Mouse (Mus musculus): ENCODE measurements around the gene Ccdc69. TPM values are rescaled to one million over a fixed set of nuclear protein-coding genes. Genes with fewer than 3 reads are reported as not detected.

Gene Ccdc69
- polyA plus RNA-seq, 1 experiment from 2014 or later, result 0.41 TPM

GRCm38 (mm10) chr11:55093096-55093495 is 15.2 kb upstream of the Ccdc69 start:
- no peak overlapping the region for H3K4me3 ChIP-seq
- no peak overlapping the region for H3K4me2 ChIP-seq (replicated peaks)
- H3K9me3 ChIP-seq, result no peaks in the 10 kb centered on the region
- H3K4me1 ChIP-seq, result no peaks in the 10 kb centered on the region
- H3K9ac ChIP-seq, result no peak overlapping the region
- 91% methylated on average over 7 of the region's 7 CpGs for WGBS
- H3K36me3 ChIP-seq, result no peaks in the 10 kb centered on the region
- ATAC-seq (ENCODE audit: low FRiP score, low read depth), result no peak
- no peaks in the 10 kb centered on the region for H3K27me3 ChIP-seq (replicated peaks)
- no peak overlapping the region for H3K27ac ChIP-seq

- H3K9me3 ChIP-seq, result no peaks in the 10 kb centered on the region
- H3K4me1 ChIP-seq, result no peaks in the 10 kb centered on the region
- ATAC-seq (ENCODE audit: low FRiP score, low read depth), result no peak
- no peak overlapping the region for H3K9ac ChIP-seq
- no peaks in the 10 kb centered on the region for H3K36me3 ChIP-seq
- no peak overlapping the region for H3K4me2 ChIP-seq (replicated peaks)
- 74% methylated on average over 2 of the region's 2 CpGs for WGBS
- H3K4me3 ChIP-seq, result no peak overlapping the region
- H3K27me3 ChIP-seq (replicated peaks), result no peaks in the 10 kb centered on the region
- H3K27ac ChIP-seq, result no peak overlapping the region
Observed at GRCm38 (mm10) chr11:55089892-55090291, 12.0 kb upstream of the Ccdc69 start.

GRCm38 (mm10) chr11:55087006-55087405 is 9.1 kb upstream of the Ccdc69 start:
- Histone ChIP-seq H3K9me3 (no peaks in the 10 kb centered on the region), H3K36me3 (no peaks in the 10 kb centered on the region), H3K4me1 (no peaks in the 10 kb centered on the region), H3K4me2 (replicated peaks) (0 out of 2 replicates have a peak overlapping the region, but pooled peaks have one; percentile 0), H3K4me3 (no peak overlapping the region), H3K27ac (no peak overlapping the region), H3K27me3 (replicated peaks) (no peaks in the 10 kb centered on the region), H3K9ac (no peak overlapping the region)
- WGBS, result 8% methylated on average over 10 of the region's 10 CpGs
- no peak; the same call in 1 of the 2 replicates for ATAC-seq (ENCODE audit: low FRiP score, low read depth)

GRCm38 (mm10) chr11:55085396-55085795 is 7.5 kb upstream of the Ccdc69 start:
- WGBS, result 67% methylated on average over 5 of the region's 5 CpGs
- H3K27ac ChIP-seq, result no peak overlapping the region
- no peaks in the 10 kb centered on the region for H3K4me1 ChIP-seq
- no peak for ATAC-seq (ENCODE audit: low FRiP score, low read depth)
- no peaks in the 10 kb centered on the region for H3K9me3 ChIP-seq
- H3K4me2 ChIP-seq (replicated peaks), result no peak overlapping the region
- no peak overlapping the region for H3K9ac ChIP-seq
- no peak overlapping the region for H3K4me3 ChIP-seq
- no peaks in the 10 kb centered on the region for H3K27me3 ChIP-seq (replicated peaks)
- H3K36me3 ChIP-seq, result no peaks in the 10 kb centered on the region

- no peak for ATAC-seq (ENCODE audit: low FRiP score, low read depth)
- Histone ChIP-seq H3K9ac (no peak overlapping the region), H3K4me3 (no peak overlapping the region), H3K4me1 (no peaks in the 10 kb centered on the region), H3K9me3 (no peaks in the 10 kb centered on the region), H3K36me3 (no peaks in the 10 kb centered on the region), H3K27me3 (replicated peaks) (no peaks in the 10 kb centered on the region), H3K4me2 (replicated peaks) (no peak overlapping the region), H3K27ac (no peak overlapping the region)
- 66% methylated on average over 4 of the region's 4 CpGs for WGBS
Observed at GRCm38 (mm10) chr11:55084629-55085028, 6.7 kb upstream of the Ccdc69 start.

- WGBS, result 89% methylated on average over 9 of the region's 9 CpGs
Observed at GRCm38 (mm10) chr11:55081206-55081605, 3.3 kb upstream of the Ccdc69 start.

GRCm38 (mm10) chr11:55079180-55079579 is 1.2 kb upstream of the Ccdc69 start:
- H3K9me3 ChIP-seq, result no peaks in the 10 kb centered on the region
- H3K4me3 ChIP-seq, result no peak overlapping the region
- no peaks in the 10 kb centered on the region for H3K36me3 ChIP-seq
- peaks cover 11% of the 10 kb centered on the region; the same call in 1 of the 2 replicates for H3K4me1 ChIP-seq
- H3K27me3 ChIP-seq (replicated peaks), result peaks cover 25% of the 10 kb centered on the region
- H3K9ac ChIP-seq, result no peak overlapping the region
- 69% methylated on average over 4 of the region's 4 CpGs for WGBS
- no peak overlapping the region for H3K27ac ChIP-seq
- no peak for ATAC-seq (ENCODE audit: low FRiP score, low read depth)
- no peak overlapping the region for H3K4me2 ChIP-seq (replicated peaks)

More at GRCm38 (mm10) chr11:55081206-55081605, 3.3 kb upstream of the Ccdc69 start:
- Histone ChIP-seq H3K4me1 (peaks cover 11% of the 10 kb centered on the region; the same call in 1 of the 2 replicates), H3K9me3 (no peaks in the 10 kb centered on the region), H3K36me3 (no peaks in the 10 kb centered on the region), H3K4me3 (no peak overlapping the region), H3K4me2 (replicated peaks) (no peak overlapping the region), H3K27ac (no peak overlapping the region), H3K9ac (no peak overlapping the region), H3K27me3 (replicated peaks) (peaks cover 25% of the 10 kb centered on the region)
- ATAC-seq (ENCODE audit: low FRiP score, low read depth), result no peak

- WGBS, result 65% methylated on average over 3 of the region's 3 CpGs
- no peak overlapping the region for H3K9ac ChIP-seq
- H3K4me2 ChIP-seq (replicated peaks), result peak overlapping the region; percentile 93
- ATAC-seq (ENCODE audit: low FRiP score, low read depth), result no peak
- no peaks in the 10 kb centered on the region for H3K9me3 ChIP-seq
- H3K27me3 ChIP-seq (replicated peaks), result peaks cover 25% of the 10 kb centered on the region
- no peak overlapping the region for H3K27ac ChIP-seq
- peaks cover 11% of the 10 kb centered on the region; the same call in 1 of the 2 replicates for H3K4me1 ChIP-seq
- H3K4me3 ChIP-seq, result no peak overlapping the region
- no peaks in the 10 kb centered on the region for H3K36me3 ChIP-seq
Observed at GRCm38 (mm10) chr11:55078502-55078901, 571 bp upstream of the Ccdc69 start.

- 85% methylated on average over 5 of the region's 5 CpGs for WGBS
Observed at GRCm38 (mm10) chr11:55076234-55076633, 1.7 kb downstream of the Ccdc69 start.

GRCm38 (mm10) chr11:55075602-55076001 is 2.3 kb downstream of the Ccdc69 start:
- Histone ChIP-seq H3K4me3 (no peak overlapping the region), H3K27ac (no peak overlapping the region), H3K4me1 (peaks cover 11% of the 10 kb centered on the region; the same call in 1 of the 2 replicates), H3K9ac (no peak overlapping the region), H3K4me2 (replicated peaks) (no peak overlapping the region), H3K27me3 (replicated peaks) (peaks cover 25% of the 10 kb centered on the region), H3K9me3 (no peaks in the 10 kb centered on the region), H3K36me3 (no peaks in the 10 kb centered on the region)
- 85% methylated on average over 2 of the region's 2 CpGs for WGBS
- ATAC-seq (ENCODE audit: low FRiP score, low read depth), result no peak

More at GRCm38 (mm10) chr11:55076234-55076633, 1.7 kb downstream of the Ccdc69 start:
- no peak overlapping the region for H3K4me3 ChIP-seq
- H3K27me3 ChIP-seq (replicated peaks), result peaks cover 25% of the 10 kb centered on the region
- no peak overlapping the region for H3K27ac ChIP-seq
- ATAC-seq (ENCODE audit: low FRiP score, low read depth), result no peak
- H3K4me2 ChIP-seq (replicated peaks), result no peak overlapping the region
- H3K9me3 ChIP-seq, result no peaks in the 10 kb centered on the region
- peaks cover 11% of the 10 kb centered on the region; the same call in 1 of the 2 replicates for H3K4me1 ChIP-seq
- no peaks in the 10 kb centered on the region for H3K36me3 ChIP-seq
- no peak overlapping the region for H3K9ac ChIP-seq

- Histone ChIP-seq H3K4me2 (replicated peaks) (no peak overlapping the region), H3K27ac (no peak overlapping the region), H3K27me3 (replicated peaks) (peaks cover 15% of the 10 kb centered on the region), H3K9ac (no peak overlapping the region), H3K9me3 (no peaks in the 10 kb centered on the region), H3K36me3 (no peaks in the 10 kb centered on the region), H3K4me3 (no peak overlapping the region), H3K4me1 (peaks cover 11% of the 10 kb centered on the region; the same call in 1 of the 2 replicates)
- no peak for ATAC-seq (ENCODE audit: low FRiP score, low read depth)
- WGBS, result 84% methylated on average over 10 of the region's 10 CpGs
Observed at GRCm38 (mm10) chr11:55073191-55073590, 4.7 kb downstream of the Ccdc69 start.

- WGBS, result 90% methylated on average over 8 of the region's 8 CpGs
- H3K9me3 ChIP-seq, result no peaks in the 10 kb centered on the region
- no peak for ATAC-seq (ENCODE audit: low FRiP score, low read depth)
Observed at GRCm38 (mm10) chr11:55072467-55072866, 5.5 kb downstream of the Ccdc69 start.

GRCm38 (mm10) chr11:55071344-55071743 is 6.6 kb downstream of the Ccdc69 start:
- Histone ChIP-seq H3K9ac (no peak overlapping the region), H3K27ac (no peak overlapping the region), H3K9me3 (no peaks in the 10 kb centered on the region), H3K36me3 (no peaks in the 10 kb centered on the region), H3K4me3 (no peak overlapping the region), H3K27me3 (replicated peaks) (no peaks in the 10 kb centered on the region), H3K4me1 (no peaks in the 10 kb centered on the region; the same call in 1 of the 2 replicates), H3K4me2 (replicated peaks) (no peak overlapping the region)
- no peak for ATAC-seq (ENCODE audit: low FRiP score, low read depth)
- WGBS, result 89% methylated on average over 5 of the region's 5 CpGs

More at GRCm38 (mm10) chr11:55072467-55072866, 5.5 kb downstream of the Ccdc69 start:
- Histone ChIP-seq H3K27ac (no peak overlapping the region), H3K4me3 (no peak overlapping the region), H3K27me3 (replicated peaks) (peaks cover 11% of the 10 kb centered on the region; the same call in 1 of the 2 replicates), H3K9ac (no peak overlapping the region), H3K4me2 (replicated peaks) (no peak overlapping the region), H3K4me1 (peaks cover 4% of the 10 kb centered on the region; the same call in 1 of the 2 replicates), H3K36me3 (no peaks in the 10 kb centered on the region)
